Mouse (Mus musculus): Measurements from ENCODE around the gene Slxl1. TPM values are rescaled to one million over a fixed set of nuclear protein-coding genes. Genes with fewer than 3 reads are reported as not detected.

Gene Slxl1
- polyA plus RNA-seq (2012): not detected in 2 replicates

GRCm38 (mm10) chrX:55226576-55226975 lies at the start of gene Slxl1:
Gene Slxl1 (plus strand): TSS chrX:55226876.

Data from megakaryocyte-erythroid progenitor cell, adult 5 weeks (primary cell).